Mouse (Mus musculus) bone marrow, adult 2 months (tissue): ENCODE results near the gene Zfp398.

Experiments used
- CTCF ChIP-seq: fragments of 200-500 bp; IDR thresholded peaks from 2 replicates; pipeline ENCODE4 v1.5.1; 2011; ENCODE audit warnings: low read length, control low read depth; ENCODE audit not compliant: control insufficient read depth, insufficient read depth
- POLR2A ChIP-seq: fragments of 200-500 bp; IDR thresholded peaks from 2 replicates; pipeline ENCODE4 v1.6.1; 2011; ENCODE audit warnings: low read depth, mild to moderate bottlenecking, control low read depth, low read length, borderline replicate concordance; ENCODE audit not compliant: control insufficient read depth

GRCm38 (mm10) chr6:47811324-47811723 lies 24.1 kb upstream of the Zfp398 start:
- TF ChIP-seq POLR2A (no peak), CTCF (no peak)
